ENCODE assay signal across 9 mouse cellular contexts in genomic region chr14:45220090-45220956, GRCm38 (mm10). TPM values are rescaled to one million over a fixed set of nuclear protein-coding genes. Genes with fewer than 3 reads are reported as not detected.
A peak's percentile ranks its signal among the peaks of the same experiment; 100 is the strongest.
DNase-seq lines count a peak whose midpoint lies in the region; ATAC-seq and TF ChIP-seq lines count a peak whose summit lies in the region.
"Had no signal": no experiment of that assay in that cellular context is flagged by ENCODE, and none has a peak within 500 bp of the region (broad histone marks: within the 10 kb centered on the region; RNA-seq: fewer than 3 reads in every experiment).

Gene Txndc16, minus strand, starts transcription at chr14:45220328.

- DNase-seq in 3134 (ENCODE audit: extremely low read depth, insufficient read length, low spot score), result peak; percentile 15
- peak; percentile 92 for DNase-seq in midbrain, postnatal 0 days (ENCODE audit: low spot score)
- peak; percentile 46 to 81 for DNase-seq in spleen, postnatal 10 days (ENCODE audit: low spot score in 2 of 2)

- TF ChIP-seq POLR2A in bone marrow, adult 2 months (IDR thresholded peaks at IDR 0.05; ENCODE audit: borderline replicate concordance, control insufficient read depth, low read depth, low read length), result peak; percentile 29; the same call in 1 of the 2 replicates
- TF ChIP-seq POLR2A in embryonic fibroblast, embryonic 13.5 days (IDR thresholded peaks at IDR 0.05; ENCODE audit: low read depth, low read length), result peak; percentile 25; the same call in 1 of the 2 replicates

- peak within 1 kb of the TSS; percentile 76 for H3K27ac ChIP-seq in bone marrow, adult 2 months (ENCODE audit: control insufficient read depth, insufficient read depth, low read depth, low read length, poor library complexity)
- H3K27ac ChIP-seq in embryonic fibroblast, embryonic 13.5 days (ENCODE audit: insufficient read depth, low read length), result no peak within 1 kb of the TSS
- peak within 1 kb of the TSS; percentile 95 for H3K27ac ChIP-seq in heart, embryonic 11.5 days (ENCODE audit: low read depth, low read length)
- peak within 1 kb of the TSS; percentile 94 for H3K27ac ChIP-seq in kidney, embryonic 15.5 days
- peak within 1 kb of the TSS; percentile 93 for H3K27ac ChIP-seq in limb, embryonic 15.5 days
- peak within 1 kb of the TSS; percentile 94 for H3K27ac ChIP-seq in midbrain, postnatal 0 days (ENCODE audit: low read depth, low read length)

- H3K4me3 ChIP-seq in bone marrow, adult 2 months (replicated peaks; ENCODE audit: control insufficient read depth, low read depth, low read length), result peak within 1 kb of the TSS; percentile 75
- peak within 1 kb of the TSS; percentile 74 for H3K4me3 ChIP-seq in embryonic fibroblast, embryonic 13.5 days (ENCODE audit: insufficient read depth, low read length)
- peak within 1 kb of the TSS; percentile 89 for H3K4me3 ChIP-seq in heart, embryonic 11.5 days (ENCODE audit: low read depth, low read length)
- peak within 1 kb of the TSS; percentile 73 for H3K4me3 ChIP-seq in kidney, embryonic 15.5 days (replicated peaks)
- peak within 1 kb of the TSS; percentile 85 for H3K4me3 ChIP-seq in limb, embryonic 15.5 days
- peak within 1 kb of the TSS; percentile 81 for H3K4me3 ChIP-seq in midbrain, postnatal 0 days (ENCODE audit: low read depth, low read length)

- TF ChIP-seq CTCF in bone marrow, adult 2 months (IDR thresholded peaks at IDR 0.05; ENCODE audit: control insufficient read depth, insufficient read depth, low read length), result no peak
- no peak for TF ChIP-seq CTCF in embryonic fibroblast, embryonic 13.5 days (IDR thresholded peaks at IDR 0.05; ENCODE audit: borderline replicate concordance, insufficient read depth, low read length)
- no peak for TF ChIP-seq CTCF in midbrain, postnatal 0 days (IDR thresholded peaks at IDR 0.05)

- H3K9ac ChIP-seq in heart, embryonic 11.5 days (ENCODE audit: low read depth, low read length), result peak within 1 kb of the TSS; percentile 81
- peak within 1 kb of the TSS; percentile 72 for H3K9ac ChIP-seq in kidney, embryonic 15.5 days
- H3K9ac ChIP-seq in limb, embryonic 15.5 days, result peak within 1 kb of the TSS; percentile 77
- peak within 1 kb of the TSS; percentile 86 for H3K9ac ChIP-seq in midbrain, postnatal 0 days (replicated peaks; ENCODE audit: low read length, poor library complexity, severe bottlenecking)

- peak within 1 kb of the TSS; percentile 97 for H3K4me2 ChIP-seq in heart, embryonic 11.5 days
- H3K4me2 ChIP-seq in kidney, embryonic 15.5 days, result peak within 1 kb of the TSS; percentile 98
- peak within 1 kb of the TSS; percentile 97 for H3K4me2 ChIP-seq in limb, embryonic 15.5 days
- H3K4me2 ChIP-seq in midbrain, postnatal 0 days (ENCODE audit: low read depth, low read length, poor library complexity, severe bottlenecking), result peak within 1 kb of the TSS; percentile 77

- no peaks in the 10 kb centered on the region for H3K9me3 ChIP-seq in heart, embryonic 11.5 days (replicated peaks; ENCODE audit: control insufficient read depth, low read length)
- no peaks in the 10 kb centered on the region for H3K9me3 ChIP-seq in kidney, embryonic 15.5 days (replicated peaks)
- H3K9me3 ChIP-seq in limb, embryonic 15.5 days, result no peaks in the 10 kb centered on the region
- no peaks in the 10 kb centered on the region for H3K9me3 ChIP-seq in midbrain, postnatal 0 days (ENCODE audit: low read length)

- under 1% methylated on average over 59 of the region's 59 CpGs for WGBS in bone marrow, adult 2 months
- WGBS in heart, embryonic 11.5 days (ENCODE audit: insufficient replicate concordance), result under 1% methylated on average over 53 of the region's 59 CpGs
- WGBS in kidney, embryonic 15.5 days, result under 1% methylated on average over 59 of the region's 59 CpGs
- under 1% methylated on average over 59 of the region's 59 CpGs for WGBS in limb, embryonic 15.5 days
- 0% methylated on average over 59 of the region's 59 CpGs for WGBS in midbrain, postnatal 0 days

- ATAC-seq in heart, embryonic 11.5 days (replicated peaks; ENCODE audit: insufficient number of reproducible peaks, low FRiP score, low TSS enrichment), result peak; percentile 22
- peak; percentile 53 for ATAC-seq in kidney, embryonic 15.5 days (replicated peaks; ENCODE audit: low FRiP score)
- ATAC-seq in limb, embryonic 15.5 days (ENCODE audit: insufficient number of reproducible peaks, low FRiP score, low TSS enrichment, low read depth), result peak; percentile 5; the same call in 1 of the 2 replicates
- peak; percentile 50 for ATAC-seq in midbrain, postnatal 0 days (ENCODE audit: low FRiP score)

- H3K27me3 ChIP-seq in heart, embryonic 11.5 days (ENCODE audit: control insufficient read depth, insufficient read depth, low read length), result no peaks in the 10 kb centered on the region
- no peaks in the 10 kb centered on the region for H3K27me3 ChIP-seq in kidney, embryonic 15.5 days
- H3K27me3 ChIP-seq in limb, embryonic 15.5 days, result no peaks in the 10 kb centered on the region
- no peaks in the 10 kb centered on the region for H3K27me3 ChIP-seq in midbrain, postnatal 0 days (ENCODE audit: insufficient read depth, low read length)

- H3K4me1 ChIP-seq in bone marrow, adult 2 months (ENCODE audit: control insufficient read depth, insufficient read depth, low read length), result peaks cover 2% of the 10 kb centered on the region; the same call in 1 of the 2 replicates
- H3K4me1 ChIP-seq in embryonic fibroblast, embryonic 13.5 days (ENCODE audit: control insufficient read depth, insufficient read depth, low read length), result no peaks in the 10 kb centered on the region
- no peaks in the 10 kb centered on the region for H3K4me1 ChIP-seq in heart, embryonic 11.5 days (ENCODE audit: control insufficient read depth, insufficient read depth, low read length)
- H3K4me1 ChIP-seq in kidney, embryonic 15.5 days, result peaks cover 12% of the 10 kb centered on the region
- H3K4me1 ChIP-seq in limb, embryonic 15.5 days, result peaks cover 10% of the 10 kb centered on the region; the same call in 1 of the 2 replicates
- H3K4me1 ChIP-seq in midbrain, postnatal 0 days (ENCODE audit: insufficient read depth, low read length), result peaks cover 15% of the 10 kb centered on the region

- H3K36me3 ChIP-seq in heart, embryonic 11.5 days (ENCODE audit: control insufficient read depth, insufficient read depth, low read length), result no peaks in the 10 kb centered on the region
- no peaks in the 10 kb centered on the region for H3K36me3 ChIP-seq in kidney, embryonic 15.5 days
- no peaks in the 10 kb centered on the region for H3K36me3 ChIP-seq in limb, embryonic 15.5 days
- no peaks in the 10 kb centered on the region for H3K36me3 ChIP-seq in midbrain, postnatal 0 days (ENCODE audit: insufficient read depth, low read length)
- H3K36me3 ChIP-seq: G1E had no signal

RNA-seq across cellular contexts. Expression of gene Txndc16, which starts in this region (rescaled TPM):
- 6.4 and 9.1 TPM in 2 replicates for polyA plus RNA-seq in bone marrow, adult 2 months (2011; ENCODE audit: insufficient read depth, insufficient read length, low replicate concordance, missing spikeins)
- 23.2 and 33.9 TPM in 2 replicates for polyA plus RNA-seq in embryonic fibroblast, embryonic 13.5 days (2011; ENCODE audit: insufficient read length, low read depth, missing spikeins)
- polyA plus RNA-seq in heart, embryonic 11.5 days (2014; fragmentation: Nextera tagmentation; extraction: Ambion mirVana), result 12.5 and 13.2 TPM in 2 replicates
- 13.4 and 13.8 TPM in 2 replicates for polyA plus RNA-seq in kidney, embryonic 15.5 days (2015; fragmentation: Nextera tagmentation; extraction: Ambion mirVana)
- 15.1 and 16.1 TPM in 2 replicates for polyA plus RNA-seq in limb, embryonic 15.5 days (2015; fragmentation: Nextera tagmentation; extraction: Ambion mirVana)
- total RNA-seq in midbrain, postnatal 0 days (2014; rRNA removed), result 53.1 and 57.3 TPM in 2 replicates
- 31.2 and 34.4 TPM in 2 replicates for polyA plus RNA-seq in midbrain, postnatal 0 days (2015; fragmentation: Nextera tagmentation; extraction: Ambion mirVana)

Comparison
In these comparisons a context has a peak if more than half of its experiments do, and no peak if none do; other contexts are left out.
1. DNase-seq: peak in every context shown above with its lines; median percentile 92 in midbrain, postnatal 0 days; 64 in spleen, postnatal 10 days; 15 in 3134.